Mouse (Mus musculus) liver, adult 2 months (tissue): ENCODE measurements around the gene Cd207.

Experiments used
- CTCF ChIP-seq: fragments of 200-500 bp; IDR thresholded peaks from 2 replicates; pipeline ENCODE4 v1.5.1; 2011; ENCODE audit warnings: low read depth, low read length, control low read depth
- POLR2A ChIP-seq: fragments of 200-500 bp; IDR thresholded peaks from 2 replicates; pipeline ENCODE4 v1.6.1; 2011; ENCODE audit warnings: low read length, control low read depth; ENCODE audit not compliant: insufficient read depth; ENCODE audit errors: extremely low read depth

DNA sequence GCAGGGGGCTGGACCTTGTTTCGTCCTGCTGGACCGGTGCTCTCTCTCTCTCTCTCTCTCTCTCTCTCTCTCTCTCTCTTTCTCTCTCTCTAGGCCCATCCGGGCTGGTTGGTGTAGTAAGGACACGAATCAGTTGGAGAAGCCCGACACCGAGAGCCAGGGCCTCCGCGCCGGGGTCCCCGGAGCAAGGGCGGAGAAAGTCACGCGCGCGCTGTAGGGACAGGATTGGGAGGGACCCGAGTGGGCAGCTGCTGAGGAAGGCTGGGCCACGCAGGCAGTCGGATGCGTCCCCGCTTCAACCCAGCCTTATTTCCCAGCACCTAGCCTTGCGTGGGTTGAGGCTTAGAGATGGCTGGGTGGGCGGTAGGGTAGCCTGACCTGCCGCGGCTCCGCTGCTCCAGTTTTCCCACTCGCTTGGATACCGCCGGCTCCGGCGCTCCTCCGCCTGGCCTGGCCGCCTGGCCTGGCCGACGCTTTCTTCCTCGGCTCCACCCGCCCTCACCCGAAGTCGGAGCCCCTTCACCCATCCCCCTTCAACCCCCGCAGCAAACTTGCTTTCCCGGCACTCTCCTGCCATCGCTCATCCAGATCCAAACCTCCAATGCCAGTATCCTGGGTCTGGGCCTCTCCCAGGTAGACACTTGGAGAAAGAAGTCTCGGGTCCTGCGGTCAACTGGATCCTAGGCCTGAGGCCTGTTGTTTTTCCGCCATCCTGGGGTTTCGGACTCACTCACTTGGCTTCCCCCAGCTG is 34.2 kb upstream of the Cd207 start:
- no peak for TF ChIP-seq CTCF
- TF ChIP-seq POLR2A, result no peak
